Mouse (Mus musculus) midbrain, embryonic 13.5 days (tissue): ENCODE measurements around the gene Clca4a. TPM values are rescaled to one million over a fixed set of nuclear protein-coding genes. Genes with fewer than 3 reads are reported as not detected.
"Not testable (repeated sequence)": the region's sequence is repeated elsewhere in the genome, so short reads cannot be mapped to it uniquely, and the experiment has no call there.

Experiments used
- ATAC-seq: fragments of 200-750 bp; cut with Nextera tagmentation; 2 replicates; pipeline ENCODE4 v1.8.0; 2017; ENCODE audit warnings: mild to moderate bottlenecking, moderate TSS enrichment, moderate library complexity
- H3K27ac ChIP-seq: fragments of 300-500 bp; sonication (generic); 2 replicates; pipeline ENCODE4 v1.5.1; 2015; ENCODE audit warnings: inconsistent platforms, mild to moderate bottlenecking, moderate library complexity
- H3K27me3 ChIP-seq: fragments of 300-500 bp; sonication (generic); 2 replicates; pipeline ENCODE4 v1.6.1; 2015; ENCODE audit warnings: mild to moderate bottlenecking, inconsistent platforms
- H3K36me3 ChIP-seq: fragments of 300-500 bp; sonication (generic); 2 replicates; pipeline ENCODE4 v1.6.1; 2015; ENCODE audit warnings: mild to moderate bottlenecking, inconsistent platforms
- H3K4me1 ChIP-seq: fragments of 300-500 bp; sonication (generic); replicated peaks from 2 replicates; pipeline ENCODE4 v1.6.1; 2015; ENCODE audit warnings: inconsistent platforms
- H3K4me2 ChIP-seq: fragments of 300-500 bp; sonication (generic); replicated peaks from 2 replicates; pipeline ENCODE4 v1.6.1; 2015; ENCODE audit warnings: moderate library complexity, mild to moderate bottlenecking, inconsistent platforms
- H3K4me3 ChIP-seq: fragments of 300-500 bp; sonication (generic); replicated peaks from 2 replicates; pipeline ENCODE4 v1.5.1; 2015; ENCODE audit warnings: mild to moderate bottlenecking, inconsistent platforms
- H3K9ac ChIP-seq: fragments of 300-500 bp; sonication (generic); replicated peaks from 2 replicates; pipeline ENCODE4 v1.6.1; 2015; ENCODE audit warnings: mild to moderate bottlenecking, inconsistent platforms
- H3K9me3 ChIP-seq: fragments of 300-500 bp; sonication (generic); 2 replicates; pipeline ENCODE4 v1.6.1; 2016; ENCODE audit warnings: mild to moderate bottlenecking, inconsistent platforms
- WGBS: fragments of 180-500 bp; shearing (Covaris S2); methylation state at CpG from one replicate; pipeline ENCODE4 v1.1.7; 2015; 5-methylcytosine and 5-hydroxymethylcytosine counted together
- polyA plus RNA-seq: library from polyadenylated mRNA; unstranded; fragments of >200 nt; fragmentation: Nextera tagmentation; extraction: Ambion mirVana; gene quantifications from 2 replicates; pipeline ENCODE4 v1.2.1, GENCODE M21; 2015

Gene Clca4a
- polyA plus RNA-seq, 1 experiment from 2014 or later = not detected

DNA sequence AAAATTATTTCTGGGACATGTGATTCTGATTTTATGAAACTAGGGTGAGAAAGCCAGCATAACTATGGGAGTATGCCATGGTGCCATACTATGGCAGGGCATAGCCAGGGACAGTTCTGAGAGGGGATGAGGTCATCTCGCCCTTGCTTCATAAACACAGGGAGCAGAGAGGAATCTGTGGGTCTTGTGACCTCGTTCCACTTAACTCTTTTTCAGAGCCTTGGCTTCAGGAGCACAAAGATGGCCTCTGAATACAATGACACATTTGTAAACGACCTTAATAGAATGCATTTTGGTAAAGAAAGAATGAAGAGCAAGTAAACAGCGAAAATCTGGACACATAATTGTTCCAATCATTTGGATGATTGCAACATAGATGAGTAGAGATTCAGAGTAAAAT, 24.0 kb downstream of the Clca4a start:
- Histone ChIP-seq H3K9me3 (no peaks in the 10 kb centered on the region), H3K4me1 (no peaks in the 10 kb centered on the region), H3K27me3 (no peaks in the 10 kb centered on the region), H3K9ac (no peak overlapping the region), H3K36me3 (no peaks in the 10 kb centered on the region), H3K27ac (no peak overlapping the region), H3K4me2 (no peak overlapping the region), H3K4me3 (no peak overlapping the region)
- ATAC-seq = no peak
- WGBS = 71% methylated on average over 4 of the region's 4 CpGs

DNA sequence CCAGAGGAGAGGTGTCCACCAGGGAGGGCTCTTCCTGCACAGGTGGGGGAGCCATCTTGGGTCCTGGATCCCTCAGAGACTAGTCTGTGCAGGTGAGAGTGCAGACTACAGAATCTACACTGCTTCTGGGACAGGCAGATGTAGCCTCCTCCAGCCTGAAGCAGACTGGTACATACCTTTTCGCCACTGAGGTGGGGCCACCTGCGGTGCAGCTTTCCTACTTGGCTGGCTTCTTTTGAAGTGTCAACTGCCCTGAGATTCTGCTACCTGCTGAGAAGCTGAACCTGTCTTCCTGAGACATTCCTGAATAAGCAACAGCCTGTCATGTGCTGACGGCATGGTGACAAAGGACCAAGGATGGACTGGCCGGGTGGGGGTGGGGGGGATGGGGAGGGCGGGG, 27.5 kb downstream of the Clca4a start:
- H3K4me3 ChIP-seq, H3K27me3 ChIP-seq, H3K27ac ChIP-seq, H3K36me3 ChIP-seq, H3K9ac ChIP-seq, H3K4me1 ChIP-seq, H3K9me3 ChIP-seq, H3K4me2 ChIP-seq, ATAC-seq: not testable (repeated sequence)
- 16% methylated on average over 5 of the region's 5 CpGs for WGBS

DNA sequence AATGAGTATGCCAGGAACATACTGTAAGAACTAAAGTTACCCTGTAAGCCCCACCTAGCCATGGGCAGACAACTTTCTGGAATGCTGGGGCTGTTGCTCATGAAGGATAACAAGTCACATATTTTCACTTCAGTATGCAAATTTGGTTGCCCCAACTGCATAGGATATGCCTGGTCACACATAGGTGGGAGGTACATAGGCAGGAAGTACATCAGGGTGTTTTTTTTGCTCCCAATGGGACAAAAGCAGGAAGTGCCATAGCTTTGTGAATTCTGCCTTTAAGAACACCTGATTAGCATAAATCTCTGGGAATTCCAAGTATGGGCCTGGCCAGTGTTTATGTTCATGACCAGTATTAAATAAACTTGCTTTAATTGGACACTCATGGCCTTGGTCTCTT, 41.2 kb downstream of the Clca4a start:
- not testable (repeated sequence) for H3K27ac ChIP-seq, H3K4me3 ChIP-seq, H3K27me3 ChIP-seq, H3K36me3 ChIP-seq, H3K4me1 ChIP-seq, H3K4me2 ChIP-seq, H3K9me3 ChIP-seq, ATAC-seq, H3K9ac ChIP-seq

DNA sequence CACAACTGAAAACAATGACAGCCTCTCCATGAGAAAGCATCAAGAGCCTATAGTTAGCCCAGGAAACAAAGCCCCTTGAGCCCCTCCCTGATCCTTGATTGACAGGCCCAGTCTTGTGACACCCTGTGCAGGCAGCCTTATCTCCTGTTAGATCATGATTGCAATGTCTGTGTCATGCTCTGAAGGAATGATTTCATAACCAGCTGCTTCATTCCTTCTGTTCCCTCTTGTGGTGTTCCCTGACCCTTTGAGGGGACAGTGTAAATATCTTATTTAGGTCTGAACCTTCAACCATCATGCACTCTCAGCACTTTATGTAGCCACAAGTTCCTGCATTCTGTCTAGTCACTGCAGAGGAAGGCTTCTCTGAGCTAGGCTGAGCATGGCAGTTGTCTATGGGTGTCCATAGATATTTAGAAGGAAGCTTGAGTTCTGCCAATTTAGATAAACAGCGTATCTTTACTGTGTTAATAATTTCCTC, 41.8 kb downstream of the Clca4a start:
- Histone ChIP-seq H3K9ac (no peak overlapping the region), H3K9me3 (no peaks in the 10 kb centered on the region), H3K27me3 (no peaks in the 10 kb centered on the region), H3K4me2 (no peak overlapping the region), H3K4me1 (no peaks in the 10 kb centered on the region), H3K4me3 (no peak overlapping the region), H3K36me3 (no peaks in the 10 kb centered on the region), H3K27ac (no peak overlapping the region)
- ATAC-seq = no peak
- 91% methylated on average over 1 of the region's 1 CpGs for WGBS

DNA sequence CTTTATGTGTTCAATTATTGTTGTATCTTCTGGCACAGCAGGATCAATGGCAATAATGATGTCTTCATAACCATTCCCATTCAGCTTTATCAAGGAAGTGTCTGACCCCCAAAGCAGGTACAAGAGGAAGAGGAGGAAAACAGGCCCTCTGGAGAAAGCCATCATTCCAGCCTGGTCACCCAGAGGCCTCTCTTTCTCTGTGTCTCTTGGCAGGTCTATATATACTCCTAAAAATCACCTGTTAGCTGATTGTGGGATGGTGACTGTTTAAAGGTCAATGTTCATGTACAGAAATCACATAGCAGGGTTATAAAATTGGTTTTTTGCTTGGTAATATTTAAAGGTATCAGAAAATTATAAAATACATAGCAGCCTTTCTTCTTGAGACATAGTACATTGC, 42.5 kb downstream of the Clca4a start, which contains the start of gene Clca4b:
Gene Clca4b, minus strand, starts transcription at position 195 of the 400 bp plus-strand sequence.
- Histone ChIP-seq H3K4me2 (no peak within 1 kb of the TSS), H3K27ac (no peak within 1 kb of the TSS), H3K4me3 (no peak within 1 kb of the TSS), H3K9ac (no peak within 1 kb of the TSS), H3K27me3 (no peaks in the 10 kb centered on the region), H3K36me3 (no peaks in the 10 kb centered on the region), H3K4me1 (no peaks in the 10 kb centered on the region), H3K9me3 (no peaks in the 10 kb centered on the region)
- no peak for ATAC-seq

DNA sequence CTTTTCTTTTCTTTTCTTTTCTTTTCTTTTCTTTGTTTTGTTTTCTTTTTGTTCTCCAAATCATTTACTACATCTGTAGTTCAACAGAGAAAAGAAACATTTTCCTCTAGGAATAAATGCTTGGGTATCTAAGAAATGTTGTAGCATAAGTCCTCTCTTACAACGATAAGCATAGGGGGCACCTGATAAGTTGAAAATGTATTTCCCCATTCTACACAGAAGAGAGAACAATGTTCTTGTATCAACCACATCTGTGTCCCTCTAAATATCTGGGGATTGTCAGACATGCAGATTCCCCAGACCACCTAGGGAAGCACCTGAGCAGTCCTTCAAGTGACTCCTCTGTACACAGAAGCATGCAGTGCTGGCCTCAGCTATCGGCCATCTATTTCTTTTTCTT, 60.8 kb downstream of the Clca4a start:
- H3K36me3 ChIP-seq = no peaks in the 10 kb centered on the region
- no peak for ATAC-seq
- H3K4me3 ChIP-seq = no peak overlapping the region
- H3K4me1 ChIP-seq = no peaks in the 10 kb centered on the region
- H3K27me3 ChIP-seq = no peaks in the 10 kb centered on the region
- no peak overlapping the region for H3K27ac ChIP-seq
- 89% methylated on average over 2 of the region's 2 CpGs for WGBS
- no peak overlapping the region for H3K9ac ChIP-seq
- no peak overlapping the region for H3K4me2 ChIP-seq
- no peaks in the 10 kb centered on the region for H3K9me3 ChIP-seq

Other genes starting within 250 kb of the Clca4a start
- gene Clca3a1, start 214.1 kb downstream of the Clca4a start, polyA plus RNA-seq = 0.17 and 0.19 TPM in 2 replicates
- not detected in 2 replicates for gene Clca3a2, start 155.6 kb downstream of the Clca4a start, polyA plus RNA-seq
- 0.05 TPM in 1 of 2 replicates, not detected in the other for gene Clca3b, start 125.7 kb downstream of the Clca4a start, polyA plus RNA-seq
- not detected in 2 replicates for gene Clca4b, start 42.5 kb downstream of the Clca4a start, polyA plus RNA-seq
- gene Clca1, start 57.7 kb upstream of the Clca4a start, polyA plus RNA-seq = not detected in 2 replicates
- 0.18 TPM in 1 of 2 replicates, not detected in the other for gene Clca2, start 124.4 kb upstream of the Clca4a start, polyA plus RNA-seq
- gene Odf2l, start 143.5 kb upstream of the Clca4a start, polyA plus RNA-seq = 19.1 and 21.1 TPM in 2 replicates